Mouse (Mus musculus): ENCODE measurements at regions not wholly inside any gene's neighbourhood (a gene's known extent, or its start where the extent isn't known, plus 50 kb on each side); places are given as distances from the start of the nearest gene placed in this dataset.

DNA sequence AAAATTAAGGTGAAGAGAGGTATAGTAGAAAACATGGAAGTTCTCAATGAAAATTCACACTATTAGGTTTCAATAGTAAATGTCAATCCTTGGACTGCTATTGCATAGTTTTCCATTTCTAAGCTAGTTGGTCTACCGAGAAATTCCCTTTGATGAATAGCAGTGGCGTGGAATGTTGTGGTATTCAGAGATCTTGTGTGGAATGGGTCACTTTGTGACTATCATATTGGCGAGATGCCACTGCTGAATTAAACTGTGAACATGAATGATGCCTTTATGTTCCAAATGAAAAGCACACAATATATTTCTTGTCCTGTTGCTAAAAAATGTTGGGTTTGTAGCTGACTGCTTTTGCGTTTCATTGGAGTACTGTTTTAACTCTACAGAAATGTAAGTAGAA is 54.8 kb upstream of the Lama2 start:
- no peak for TF ChIP-seq POLR2A (IDR thresholded peaks at IDR 0.05; ENCODE audit: low read depth, low read length)
- no peak for TF ChIP-seq CTCF (conservative IDR thresholded peaks at IDR 0.05; ENCODE audit: insufficient read depth, insufficient read length, low read depth, low read length)

Data from kidney, adult 2 months (tissue).